In genomic region chr14:43987404-43987803, GRCm38 (mm10) we compare ENCODE assay signal across 9 mouse cellular contexts. TPM values are rescaled to one million over a fixed set of nuclear protein-coding genes. Genes with fewer than 3 reads are reported as not detected.
DNase-seq lines count a peak whose midpoint lies in the region; ATAC-seq and TF ChIP-seq lines count a peak whose summit lies in the region.
"Not testable (repeated sequence)": the region's sequence is repeated elsewhere in the genome, so short reads cannot be mapped to it uniquely, and the experiment has no call there.
"Had no signal": no experiment of that assay in that cellular context is flagged by ENCODE, and none has a peak within 500 bp of the region (broad histone marks: within the 10 kb centered on the region; RNA-seq: fewer than 3 reads in every experiment).

No protein-coding gene starts in this region.

- TF ChIP-seq CTCF in ES-Bruce4 (IDR thresholded peaks at IDR 0.05; ENCODE audit: low read depth, low read length): peak; percentile 69
- TF ChIP-seq CTCF in forebrain, postnatal 0 days (IDR thresholded peaks at IDR 0.05; ENCODE audit: low read depth): peak; percentile 65
- TF ChIP-seq CTCF in liver, postnatal 0 days (IDR thresholded peaks at IDR 0.05; ENCODE audit: low read depth): peak; percentile 72

- H3K27me3 ChIP-seq in ES-Bruce4 (ENCODE audit: control insufficient read depth, insufficient read depth, low read length, poor library complexity, severe bottlenecking); forebrain, postnatal 0 days (ENCODE audit: insufficient read depth, low read length); liver, postnatal 0 days (ENCODE audit: insufficient read depth, low read length); neural tube, embryonic 13.5 days: not testable (repeated sequence)

- peak; percentile 16 for DNase-seq in cerebellum, adult 11-12 months
- DNase-seq in forebrain, postnatal 0 days: peak; percentile 38
- peak; percentile 85 for DNase-seq in heart, postnatal 4 days
- DNase-seq in layer of hippocampus, adult 18-20 months (ENCODE audit: low spot score in 2 of 2): peak; percentile 37 to 81
- DNase-seq in liver, postnatal 0 days: peak; percentile 75
- peak; percentile 56 for DNase-seq in testis, postnatal 14 days (ENCODE audit: low spot score)

- not testable (repeated sequence) for H3K9ac ChIP-seq in ES-Bruce4 (ENCODE audit: low read depth, poor library complexity, severe bottlenecking); forebrain, postnatal 0 days; liver, postnatal 0 days (replicated peaks); neural tube, embryonic 13.5 days

- TF ChIP-seq POLR2A in ES-Bruce4 (IDR thresholded peaks at IDR 0.05; ENCODE audit: insufficient read depth, low read length): not testable (repeated sequence)

- not testable (repeated sequence) for H3K27ac ChIP-seq in ES-Bruce4 (ENCODE audit: insufficient read depth, low read length); forebrain, postnatal 0 days (ENCODE audit: low read depth, low read length); liver, postnatal 0 days (ENCODE audit: low read depth); neural tube, embryonic 13.5 days (replicated peaks)

- not testable (repeated sequence) for H3K36me3 ChIP-seq in ES-Bruce4 (ENCODE audit: control insufficient read depth, insufficient read depth, low read length, poor library complexity, severe bottlenecking); forebrain, postnatal 0 days (ENCODE audit: insufficient read depth); liver, postnatal 0 days (replicated peaks; ENCODE audit: insufficient read depth, low read length); neural tube, embryonic 13.5 days

- not testable (repeated sequence) for TF ChIP-seq EP300 in ES-Bruce4 (IDR thresholded peaks at IDR 0.05; ENCODE audit: insufficient read depth, low read depth, low read length); liver, postnatal 0 days (IDR thresholded peaks at IDR 0.05; ENCODE audit: low read depth)

- not testable (repeated sequence) for H3K4me3 ChIP-seq in ES-Bruce4 (ENCODE audit: low read depth, low read length); forebrain, postnatal 0 days (ENCODE audit: low read depth, low read length); liver, postnatal 0 days (ENCODE audit: low read depth, low read length); neural tube, embryonic 13.5 days

- not testable (repeated sequence) for H3K9me3 ChIP-seq in ES-Bruce4 (replicated peaks; ENCODE audit: control insufficient read depth, insufficient read depth, low read length, poor library complexity, severe bottlenecking); forebrain, postnatal 0 days (ENCODE audit: low read length); liver, postnatal 0 days (ENCODE audit: low read length); neural tube, embryonic 13.5 days

- H3K4me1 ChIP-seq in ES-Bruce4 (ENCODE audit: control insufficient read depth, insufficient read depth, low read length); forebrain, postnatal 0 days (ENCODE audit: insufficient read depth); liver, postnatal 0 days (ENCODE audit: insufficient read depth); neural tube, embryonic 13.5 days (replicated peaks): not testable (repeated sequence)

- 18% methylated on average over 5 of the region's 5 CpGs for WGBS in forebrain, postnatal 0 days
- WGBS in liver, postnatal 0 days (ENCODE audit: insufficient replicate concordance): 15% methylated on average over 5 of the region's 5 CpGs
- 21% methylated on average over 5 of the region's 5 CpGs for WGBS in neural tube, embryonic 13.5 days

- ATAC-seq in forebrain, postnatal 0 days: peak; percentile 10; the same call in 1 of the 2 replicates
- not testable (repeated sequence) for ATAC-seq in liver, postnatal 0 days
- 0 out of 2 replicates have a peak, but pooled peaks have one; percentile 50 for ATAC-seq in neural tube, embryonic 13.5 days (ENCODE audit: low read depth)

- not testable (repeated sequence) for H3K4me2 ChIP-seq in forebrain, postnatal 0 days (ENCODE audit: low read depth); liver, postnatal 0 days (ENCODE audit: low read depth, low read length); neural tube, embryonic 13.5 days

RNA-seq across cellular contexts. Expression of gene Ang6, which starts 14.7 kb away (rescaled TPM):
- polyA plus RNA-seq in ES-Bruce4 (2011; ENCODE audit: insufficient read depth, insufficient read length, low read depth, missing spikeins): not detected in 2 replicates
- not detected in 2 replicates for total RNA-seq in forebrain, postnatal 0 days (2014; rRNA removed)
- polyA plus RNA-seq in forebrain, postnatal 0 days (2015; fragmentation: Nextera tagmentation; extraction: Ambion mirVana): not detected in 2 replicates
- total RNA-seq in heart, postnatal 4 days (2021): not detected
- not detected for total RNA-seq in layer of hippocampus, adult 18-20 months (2021)
- not detected in 2 replicates for polyA plus RNA-seq in liver, postnatal 0 days (2015; fragmentation: Nextera tagmentation; extraction: Ambion mirVana)
- polyA plus RNA-seq in neural tube, embryonic 13.5 days (2015; fragmentation: Nextera tagmentation; extraction: Ambion mirVana): not detected in 2 replicates
- total RNA-seq: neutrophil, adult 5-6 weeks had no signal

RNA-seq across cellular contexts. Expression of gene Ang5, which starts 30.5 kb away (rescaled TPM):
- not detected in 2 replicates for polyA plus RNA-seq in ES-Bruce4 (2011; ENCODE audit: insufficient read depth, insufficient read length, low read depth, missing spikeins)
- not detected in 2 replicates for total RNA-seq in forebrain, postnatal 0 days (2014; rRNA removed)
- not detected in 2 replicates for polyA plus RNA-seq in forebrain, postnatal 0 days (2015; fragmentation: Nextera tagmentation; extraction: Ambion mirVana)
- not detected for total RNA-seq in heart, postnatal 4 days (2021)
- total RNA-seq in layer of hippocampus, adult 18-20 months (2021): not detected
- not detected in 2 replicates for polyA plus RNA-seq in liver, postnatal 0 days (2015; fragmentation: Nextera tagmentation; extraction: Ambion mirVana)
- not detected in 2 replicates for polyA plus RNA-seq in neural tube, embryonic 13.5 days (2015; fragmentation: Nextera tagmentation; extraction: Ambion mirVana)
- total RNA-seq: neutrophil, adult 5-6 weeks had no signal

Comparison
In these comparisons a context has a peak if more than half of its experiments do, and no peak if none do; other contexts are left out.
1. DNase-seq: peak in every context shown above with its lines; median percentile 85 in heart, postnatal 4 days; 75 in liver, postnatal 0 days; 59 in layer of hippocampus, adult 18-20 months; 56 in testis, postnatal 14 days; 38 in forebrain, postnatal 0 days; 16 in cerebellum, adult 11-12 months.